Mouse (Mus musculus) erythroblast, adult 5-6 weeks (primary cell): ENCODE measurements around the gene Catsperz. TPM values are rescaled to one million over a fixed set of nuclear protein-coding genes. Genes with fewer than 3 reads are reported as not detected.
"Not testable (repeated sequence)": the region's sequence is repeated elsewhere in the genome, so short reads cannot be mapped to it uniquely, and the experiment has no call there.

Experiments used
- ATAC-seq: replicated peaks from 2 replicates; pipeline ENCODE4 v1.8.0; 2016; ENCODE audit warnings: moderate number of reproducible peaks, mild to moderate bottlenecking, moderate TSS enrichment, inconsistent platforms; ENCODE audit not compliant: poor library complexity, low FRiP score, severe bottlenecking
- total RNA-seq, 2 experiments: library from RNA; stranded (forward) in 1 of 2; stranded (reverse) in 1 of 2; fragments of 150-400 nt in 1 of 2; fragments of 200-764, 138-1000 nt in 1 of 2; gene quantifications; 2 replicates each; pipeline versions ENCODE4 v1.2.3 to v1.2.4; 2015 to 2017; ENCODE audit warnings: low replicate concordance in 2 of 2

Catsperz gene
- total RNA-seq, 2 experiments from 2014 or later = not detected

- no peak for ATAC-seq
Observed at GRCm38 (mm10) chr19:6911101-6912074, 13.8 kb downstream of the Catsperz start.

- peak; percentile 54 for ATAC-seq
Observed at GRCm38 (mm10) chr19:6910306-6910705, 14.9 kb downstream of the Catsperz start.

- peak; percentile 91 for ATAC-seq
Observed at GRCm38 (mm10) chr19:6909507-6910289, 15.5 kb downstream of the Catsperz start, which contains the start of the genes Trmt112 and Prdx5. Gene Trmt112 (plus strand): TSS chr19:6909698. Gene Prdx5 (minus strand): TSS chr19:6910106.

- ATAC-seq = no peak
Observed at GRCm38 (mm10) chr19:6909021-6909420, 16.2 kb downstream of the Catsperz start.

GRCm38 (mm10) chr19:6907811-6908540 lies 17.2 kb downstream of the Catsperz start:
- no peak for ATAC-seq

- no peak for ATAC-seq
Observed at GRCm38 (mm10) chr19:6907094-6907493, 18.1 kb downstream of the Catsperz start.

- no peak for ATAC-seq
Observed at GRCm38 (mm10) chr19:6906199-6906598, 19.0 kb downstream of the Catsperz start.

GRCm38 (mm10) chr19:6905498-6906159 lies 19.6 kb downstream of the Catsperz start:
- no peak for ATAC-seq

GRCm38 (mm10) chr19:6904846-6905245 lies 20.3 kb downstream of the Catsperz start:
- no peak for ATAC-seq

- ATAC-seq = no peak
Observed at GRCm38 (mm10) chr19:6903031-6903430, 22.1 kb downstream of the Catsperz start.

GRCm38 (mm10) chr19:6899641-6900040 lies 25.5 kb downstream of the Catsperz start:
- no peak for ATAC-seq

- ATAC-seq = not testable (repeated sequence)
Observed at GRCm38 (mm10) chr19:6895608-6896305, 29.4 kb downstream of the Catsperz start.

GRCm38 (mm10) chr19:6893731-6894451 lies 31.3 kb downstream of the Catsperz start:
- ATAC-seq = no peak

- ATAC-seq = no peak
Observed at GRCm38 (mm10) chr19:6892512-6892911, 32.7 kb downstream of the Catsperz start.

- ATAC-seq = no peak
Observed at GRCm38 (mm10) chr19:6877965-6878364, 47.2 kb downstream of the Catsperz start.

- ATAC-seq = no peak
Observed at GRCm38 (mm10) chr19:6876799-6877198, 48.4 kb downstream of the Catsperz start.

- no peak for ATAC-seq
Observed at GRCm38 (mm10) chr19:6875834-6876233, 49.3 kb downstream of the Catsperz start.

GRCm38 (mm10) chr19:6874257-6874656 lies 50.9 kb downstream of the Catsperz start:
- ATAC-seq = no peak
